Mouse (Mus musculus) macrophage (primary cell): ENCODE measurements at regions not wholly inside any gene's neighbourhood (a gene's known extent, or its start where the extent isn't known, plus 50 kb on each side); places are given as distances from the start of the nearest gene placed in this dataset.

ENCODE experiments used
- H3K27ac ChIP-seq: fragments of 350-480 bp; formaldehyde crosslinking; 2 replicates; pipeline ENCODE4 v1.9.0; 2021
- H3K36me3 ChIP-seq: fragments of 350-480 bp; formaldehyde crosslinking; 2 replicates; pipeline ENCODE4 v1.9.0; 2021; ENCODE audit errors: inconsistent target
- H3K4me3 ChIP-seq: fragments of 350-480 bp; formaldehyde crosslinking; 2 replicates; pipeline ENCODE4 v1.9.0; 2021; ENCODE audit errors: inconsistent target
- H3K79me2 ChIP-seq: fragments of 350-480 bp; formaldehyde crosslinking; 2 replicates; pipeline ENCODE4 v1.9.0; 2021; ENCODE audit errors: inconsistent target
- WGBS: methylation state at CpG from one replicate; pipeline ENCODE4 v1.1.7; 2026; ENCODE audit warnings: inconsistent platforms; ENCODE audit not compliant: missing documents; 5-methylcytosine and 5-hydroxymethylcytosine counted together

- WGBS: 25% methylated on average over 7 of the region's 7 CpGs
- Histone ChIP-seq H3K36me3 (no peaks in the 10 kb centered on the region), H3K4me3 (no peak overlapping the region), H3K79me2 (no peaks in the 10 kb centered on the region), H3K27ac (no peak overlapping the region)
Observed at GRCm38 (mm10) chr1:154003669-154004068, 103.6 kb upstream of the Teddm2 start.

- WGBS: 92% methylated on average over 4 of the region's 4 CpGs
- no peaks in the 10 kb centered on the region for H3K36me3 ChIP-seq
- H3K27ac ChIP-seq: no peak overlapping the region
- no peak overlapping the region for H3K4me3 ChIP-seq
- H3K79me2 ChIP-seq: no peaks in the 10 kb centered on the region
Observed at GRCm38 (mm10) chr1:154004647-154005046, 104.6 kb upstream of the Teddm2 start.

GRCm38 (mm10) chr1:154006055-154006454, 106.0 kb upstream of the Teddm2 start:
- H3K4me3 ChIP-seq: no peak overlapping the region; the same call in 1 of the 2 replicates
- H3K79me2 ChIP-seq: no peaks in the 10 kb centered on the region
- peak overlapping the region; percentile 59 for H3K27ac ChIP-seq
- no peaks in the 10 kb centered on the region for H3K36me3 ChIP-seq
- WGBS: 1% methylated on average over 13 of the region's 13 CpGs

GRCm38 (mm10) chr1:154007440-154007839, 107.4 kb upstream of the Teddm2 start:
- WGBS: 98% methylated on average over 3 of the region's 3 CpGs
- H3K27ac ChIP-seq: no peak overlapping the region

GRCm38 (mm10) chr1:154008593-154009310, 108.7 kb upstream of the Teddm2 start:
- no peaks in the 10 kb centered on the region for H3K36me3 ChIP-seq
- H3K4me3 ChIP-seq: no peak overlapping the region
- no peak overlapping the region for H3K27ac ChIP-seq
- H3K79me2 ChIP-seq: no peaks in the 10 kb centered on the region
- 71% methylated on average over 11 of the region's 11 CpGs for WGBS

More at GRCm38 (mm10) chr1:154007440-154007839, 107.4 kb upstream of the Teddm2 start:
- H3K79me2 ChIP-seq: no peaks in the 10 kb centered on the region
- no peak overlapping the region for H3K4me3 ChIP-seq
- no peaks in the 10 kb centered on the region for H3K36me3 ChIP-seq

- no peaks in the 10 kb centered on the region for H3K79me2 ChIP-seq
- 75% methylated on average over 4 of the region's 4 CpGs for WGBS
- no peak overlapping the region for H3K4me3 ChIP-seq
- H3K27ac ChIP-seq: no peak overlapping the region
- H3K36me3 ChIP-seq: no peaks in the 10 kb centered on the region
Observed at GRCm38 (mm10) chr1:154010681-154011080, 110.7 kb upstream of the Teddm2 start.

- Histone ChIP-seq H3K27ac (peak overlapping the region; percentile 65), H3K4me3 (no peak overlapping the region), H3K79me2 (no peaks in the 10 kb centered on the region), H3K36me3 (no peaks in the 10 kb centered on the region)
- 54% methylated on average over 2 of the region's 2 CpGs for WGBS
Observed at GRCm38 (mm10) chr1:154016516-154016915, 116.5 kb upstream of the Teddm2 start.

- Histone ChIP-seq H3K27ac (no peak overlapping the region), H3K4me3 (no peak overlapping the region), H3K79me2 (no peaks in the 10 kb centered on the region), H3K36me3 (no peaks in the 10 kb centered on the region)
- 98% methylated on average over 6 of the region's 6 CpGs for WGBS
Observed at GRCm38 (mm10) chr1:154018241-154018640, 118.2 kb upstream of the Teddm2 start.

- no peaks in the 10 kb centered on the region for H3K36me3 ChIP-seq
- H3K27ac ChIP-seq: no peak overlapping the region
- no peak overlapping the region for H3K4me3 ChIP-seq
- no peaks in the 10 kb centered on the region for H3K79me2 ChIP-seq
- 84% methylated on average over 3 of the region's 3 CpGs for WGBS
Observed at GRCm38 (mm10) chr1:154024301-154024700, 124.3 kb upstream of the Teddm2 start.

- WGBS: 88% methylated on average over 4 of the region's 4 CpGs
- Histone ChIP-seq H3K36me3 (no peaks in the 10 kb centered on the region), H3K4me3 (no peak overlapping the region), H3K27ac (no peak overlapping the region), H3K79me2 (no peaks in the 10 kb centered on the region)
Observed at GRCm38 (mm10) chr1:154027303-154027702, 127.3 kb upstream of the Teddm2 start.

GRCm38 (mm10) chr1:154029826-154030225, 129.8 kb upstream of the Teddm2 start:
- no peaks in the 10 kb centered on the region for H3K36me3 ChIP-seq
- H3K4me3 ChIP-seq: no peak overlapping the region
- 9% methylated on average over 3 of the region's 3 CpGs for WGBS
- no peaks in the 10 kb centered on the region for H3K79me2 ChIP-seq
- H3K27ac ChIP-seq: no peak overlapping the region

GRCm38 (mm10) chr1:154032669-154033099, 132.7 kb upstream of the Teddm2 start:
- Histone ChIP-seq H3K27ac (no peak overlapping the region), H3K79me2 (no peaks in the 10 kb centered on the region), H3K4me3 (no peak overlapping the region), H3K36me3 (no peaks in the 10 kb centered on the region)
- 1% methylated on average over 14 of the region's 14 CpGs for WGBS

GRCm38 (mm10) chr1:154033958-154034606, 134.1 kb upstream of the Teddm2 start:
- no peaks in the 10 kb centered on the region for H3K36me3 ChIP-seq
- WGBS: 30% methylated on average over 13 of the region's 13 CpGs
- H3K27ac ChIP-seq: no peak overlapping the region
- no peak overlapping the region for H3K4me3 ChIP-seq
- H3K79me2 ChIP-seq: no peaks in the 10 kb centered on the region

GRCm38 (mm10) chr1:154036729-154037270, 136.8 kb upstream of the Teddm2 start:
- no peaks in the 10 kb centered on the region for H3K36me3 ChIP-seq
- no peak overlapping the region for H3K4me3 ChIP-seq
- WGBS: 84% methylated on average over 4 of the region's 4 CpGs
- no peak overlapping the region for H3K27ac ChIP-seq
- no peaks in the 10 kb centered on the region for H3K79me2 ChIP-seq

GRCm38 (mm10) chr1:154038241-154038640, 138.2 kb upstream of the Teddm2 start:
- Histone ChIP-seq H3K27ac (no peak overlapping the region), H3K4me3 (no peak overlapping the region), H3K36me3 (no peaks in the 10 kb centered on the region), H3K79me2 (no peaks in the 10 kb centered on the region)
- 96% methylated on average over 2 of the region's 2 CpGs for WGBS
